Mouse (Mus musculus) brain, embryonic 14.5 days (tissue): ENCODE measurements around the gene Mettl9.

ENCODE experiments used
- CTCF ChIP-seq: fragments of 200-500 bp; IDR thresholded peaks from 2 replicates; pipeline ENCODE4 v1.5.1; 2012; ENCODE audit warnings: inconsistent platforms, mild to moderate bottlenecking, moderate library complexity, borderline replicate concordance; ENCODE audit not compliant: insufficient read depth, insufficient read length; ENCODE audit errors: extremely low read depth
- POLR2A ChIP-seq: fragments of 200-500 bp; IDR thresholded peaks from 2 replicates; pipeline ENCODE4 v1.6.1; 2012; ENCODE audit warnings: mild to moderate bottlenecking, inconsistent platforms, borderline replicate concordance; ENCODE audit not compliant: poor library complexity, insufficient read depth, insufficient read length, severe bottlenecking; ENCODE audit errors: extremely low read depth

- no peak for TF ChIP-seq POLR2A
- no peak for TF ChIP-seq CTCF
Measured at GRCm38 (mm10) chr7:121041989-121042388, 7.7 kb downstream of the Mettl9 start.
